Mouse (Mus musculus) heart, postnatal 10 days (tissue): ENCODE measurements around the gene Pip4k2c. TPM values are rescaled to one million over a fixed set of nuclear protein-coding genes. Genes with fewer than 3 reads are reported as not detected.
"Not testable (repeated sequence)": the region's sequence is repeated elsewhere in the genome, so short reads cannot be mapped to it uniquely, and the experiment has no call there.

Source experiments
- DNase-seq, 2 experiments: peaks; one replicate each; pipeline ENCODE4 v3.0.0; 2021
- intact Hi-C: fragments of 180-260 bp; cut with DNase I; formaldehyde crosslinking; loops from one replicate; pipeline ENCODE4 v1.15.1; 2025
- total RNA-seq, 2 experiments: library from RNA; stranded (reverse); gene quantifications; 2 replicates each; pipeline ENCODE4 v1.2.3; 2021

Gene Pip4k2c
- total RNA-seq, 2 experiments from 2014 or later, result 26.4 to 28.7 TPM

DNA sequence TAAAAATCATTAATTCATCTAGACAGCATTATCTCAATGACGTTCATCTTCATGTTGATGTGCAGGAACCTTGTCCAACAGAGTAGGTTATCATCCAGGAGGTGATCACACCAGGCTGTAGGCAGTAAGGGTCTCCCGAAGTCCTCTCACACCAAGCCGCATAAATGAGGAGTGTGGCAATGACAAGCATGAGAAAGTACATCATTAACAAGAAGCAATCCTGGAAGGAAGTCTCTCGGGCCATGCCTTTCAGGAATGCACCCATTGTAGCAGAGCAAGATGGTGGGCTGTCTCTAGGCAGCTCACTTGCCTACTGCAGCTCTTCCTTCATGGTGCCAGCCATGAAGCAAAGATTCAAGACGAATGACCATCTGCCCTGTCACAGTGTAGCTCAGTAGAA, 56.7 kb downstream of the Pip4k2c start:
- intact Hi-C loops, result no loop called here
- DNase-seq, result no peak

DNA sequence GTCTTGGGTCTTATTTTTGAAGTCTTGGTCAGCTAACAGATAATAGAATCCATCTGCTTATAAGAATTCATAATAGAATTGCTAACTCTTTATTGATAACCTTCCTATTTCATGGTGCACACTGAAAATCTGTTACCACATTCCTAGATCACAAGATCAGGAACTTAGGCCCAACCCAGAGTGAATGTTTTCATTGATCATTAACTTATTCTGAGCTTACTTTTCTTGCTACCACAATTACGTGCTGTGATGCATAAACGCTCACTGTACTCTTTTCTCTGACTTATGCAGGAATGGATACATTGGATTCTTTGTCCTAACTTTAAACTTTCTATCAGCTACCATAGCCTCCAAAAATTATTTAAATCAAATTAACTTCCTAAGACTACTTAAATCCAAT, 57.1 kb downstream of the Pip4k2c start:
- DNase-seq, result no peak
- intact Hi-C loops, result no loop called here

DNA sequence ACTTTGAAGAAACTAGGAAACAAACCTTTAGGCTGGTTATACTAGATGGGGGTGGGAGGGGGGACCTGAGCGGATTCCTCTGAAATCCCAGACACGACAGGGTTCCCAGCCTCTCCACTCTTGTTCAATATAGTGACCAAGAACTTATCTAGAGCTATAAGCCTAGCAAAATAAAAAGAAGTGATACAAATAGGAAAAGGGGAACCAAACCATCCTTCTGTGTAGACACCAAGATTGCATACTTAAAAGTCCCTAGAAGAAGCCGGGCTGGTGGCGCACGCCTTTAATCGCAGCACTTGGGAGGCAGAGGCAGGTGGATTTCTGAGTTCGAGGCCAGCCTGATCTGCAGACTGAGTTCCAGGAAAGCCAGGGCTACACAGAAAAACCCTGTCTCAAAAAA, 58.1 kb downstream of the Pip4k2c start:
- DNase-seq, result no peak
- intact Hi-C loops, result no loop called here

DNA sequence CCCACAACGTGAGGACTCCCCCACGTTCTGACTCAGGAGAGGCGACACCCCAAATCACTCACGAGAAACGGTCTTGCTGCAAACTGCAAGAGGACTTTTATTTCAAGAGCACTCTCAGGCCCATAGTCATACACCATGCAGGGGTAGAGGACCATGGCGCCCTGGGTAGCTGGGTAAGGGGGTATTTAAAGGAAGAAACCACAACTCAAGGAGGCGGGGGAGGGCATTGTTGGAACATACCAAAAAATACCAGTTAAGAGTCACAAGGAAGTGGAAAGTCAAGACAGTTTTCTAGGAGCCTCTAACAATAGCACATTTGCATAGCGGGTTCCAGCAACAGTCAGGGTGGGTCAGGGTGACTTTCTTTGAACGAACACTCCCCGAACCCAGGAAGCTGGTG, 58.8 kb downstream of the Pip4k2c start:
- DNase-seq, intact Hi-C loops: not testable (repeated sequence)

DNA sequence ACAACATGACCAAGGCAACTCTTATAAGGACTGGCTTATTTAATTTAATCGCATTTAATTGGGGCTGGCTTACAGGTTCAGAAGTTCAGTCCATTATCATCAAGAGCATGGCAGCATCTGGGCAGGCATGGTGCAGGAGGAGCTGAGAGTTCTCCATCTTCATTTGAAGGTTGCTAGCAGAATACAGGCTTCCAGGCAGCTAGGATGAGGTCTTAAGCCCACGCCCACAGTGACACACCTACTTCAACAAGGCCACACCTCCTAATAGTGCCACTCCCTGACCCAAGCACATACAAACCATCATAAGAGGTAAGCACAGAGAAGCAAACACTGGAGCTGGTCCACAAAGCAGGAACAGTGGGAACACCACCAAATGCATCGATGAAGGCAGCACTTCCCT, 60.2 kb downstream of the Pip4k2c start:
- intact Hi-C loops, DNase-seq: not testable (repeated sequence)

DNA sequence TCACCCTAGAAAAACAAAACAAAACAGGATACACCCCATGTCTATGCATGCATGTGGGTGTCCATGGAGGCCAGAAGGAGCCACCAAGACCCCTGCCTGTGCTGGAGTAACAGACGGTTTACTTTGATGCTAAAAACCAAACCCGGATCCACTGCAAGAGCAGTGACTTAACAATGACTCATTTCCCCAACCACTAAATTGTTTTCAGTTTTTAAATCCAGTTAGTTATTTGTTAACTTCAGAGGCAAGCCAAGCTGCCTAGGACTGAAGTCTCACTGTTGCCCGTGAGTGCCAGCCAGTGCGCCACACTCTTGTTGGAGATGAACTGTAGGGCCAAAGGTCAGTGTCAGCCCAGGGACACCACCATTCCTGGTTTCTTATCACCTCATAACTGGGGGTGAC, 60.9 kb downstream of the Pip4k2c start:
- DNase-seq, result no peak

DNA sequence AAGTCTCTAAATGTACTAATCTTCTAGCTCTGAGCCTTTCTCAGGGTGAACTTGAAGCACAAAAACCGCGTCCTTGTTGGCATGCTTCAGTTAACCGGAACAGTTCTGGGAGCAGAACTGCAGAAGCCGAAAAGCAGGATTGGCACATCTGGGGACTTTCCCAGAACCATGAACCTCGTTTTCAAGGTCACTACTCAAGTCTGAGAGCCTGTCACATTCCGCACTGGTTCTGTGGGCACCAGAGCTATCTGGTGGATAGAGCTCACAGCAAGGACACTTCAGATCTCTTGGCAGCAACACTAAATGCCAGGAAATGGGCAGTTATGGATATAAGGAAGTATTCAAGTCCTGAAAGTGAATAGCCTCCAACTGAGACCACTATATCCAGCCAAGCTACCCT, 64.2 kb downstream of the Pip4k2c start:
- peak in 1 of 2 experiments; percentile 17 for DNase-seq
- intact Hi-C loops, result no loop called here

More for the DNA sequence above, 60.9 kb downstream of the Pip4k2c start:
- intact Hi-C loops, result no loop called here

Other genes starting within 250 kb of the Pip4k2c start
- gene Ctdsp2, start 232.9 kb downstream of the Pip4k2c start, total RNA-seq, result 100 to 1,000 TPM; 131 to 149 TPM
- gene Avil, start 210.9 kb downstream of the Pip4k2c start, total RNA-seq, result under 1 TPM; 0.14 to 0.17 TPM
- 10 to 100 TPM; 53.1 to 66.2 TPM for gene Tsfm, start 180.7 kb downstream of the Pip4k2c start, total RNA-seq
- 1 to 10 TPM; 7.6 to 8.6 TPM for gene Mettl1, start 170.2 kb downstream of the Pip4k2c start, total RNA-seq
- under 1 TPM; 0.12 to 0.17 TPM for gene Eef1akmt3, start 170.1 kb downstream of the Pip4k2c start, total RNA-seq
- under 1 TPM; 0.22 to 0.29 TPM for gene Cyp27b1, start 163.3 kb downstream of the Pip4k2c start, total RNA-seq
- 1 to 10 TPM; 1.7 to 2.9 TPM for gene March9, start 151.4 kb downstream of the Pip4k2c start, total RNA-seq
- gene Cdk4, start 148.1 kb downstream of the Pip4k2c start, total RNA-seq, result 100 to 1,000 TPM; 154 to 196 TPM
- gene Tspan31, start 141.3 kb downstream of the Pip4k2c start, total RNA-seq, result 10 to 100 TPM; 50.0 to 53.8 TPM
- gene Agap2, start 136.3 kb downstream of the Pip4k2c start, total RNA-seq, result 1 to 10 TPM; 5.5 to 8.3 TPM
- gene Os9, start 90.5 kb downstream of the Pip4k2c start, total RNA-seq, result 10 to 100 TPM; 36.7 to 37.8 TPM
- 1 to 10 TPM; 3.6 to 3.8 TPM for gene B4galnt1, start 46.4 kb downstream of the Pip4k2c start, total RNA-seq
- 10 to 100 TPM; 40.8 to 48.0 TPM for gene Slc26a10, start 30.9 kb downstream of the Pip4k2c start, total RNA-seq
- 10 to 100 TPM; 20.8 to 21.0 TPM for gene Arhgef25, start 21.5 kb downstream of the Pip4k2c start, total RNA-seq
- 10 to 100 TPM; 48.4 to 52.2 TPM for gene Dtx3, start 15.9 kb downstream of the Pip4k2c start, total RNA-seq
- under 1 TPM; 0.42 to 0.89 TPM for gene Kif5a, start 51.8 kb upstream of the Pip4k2c start, total RNA-seq
- gene Dctn2, start 54.8 kb upstream of the Pip4k2c start, total RNA-seq, result 100 to 1,000 TPM; 166 to 167 TPM
- 10 to 100 TPM; 34.2 to 35.5 TPM for gene Mbd6, start 77.4 kb upstream of the Pip4k2c start, total RNA-seq
- 10 to 100 TPM; 42.0 to 43.9 TPM for gene Mars, start 100.2 kb upstream of the Pip4k2c start, total RNA-seq
- gene Arhgap9, start 110.4 kb upstream of the Pip4k2c start, total RNA-seq, result 1 to 10 TPM; 3.3 to 4.1 TPM
- 1 to 10 TPM; 2.1 to 2.5 TPM for gene Gli1, start 130.4 kb upstream of the Pip4k2c start, total RNA-seq
- not detected for gene Inhbe, start 142.8 kb upstream of the Pip4k2c start, total RNA-seq
- gene Inhbc, start 158.8 kb upstream of the Pip4k2c start, total RNA-seq, result not detected
- 100 to 1,000 TPM; 112 to 120 TPM for gene R3hdm2, start 168.7 kb upstream of the Pip4k2c start, total RNA-seq